Mouse (Mus musculus): ENCODE measurements around the gene AC124502.3. TPM values are rescaled to one million over a fixed set of nuclear protein-coding genes. Genes with fewer than 3 reads are reported as not detected.

AC124502.3 gene
- polyA plus RNA-seq, 1 experiment from 2014 or later, result 1.5 TPM

GRCm38 (mm10) chr19:5021416-5021815 is 17.3 kb upstream of the AC124502.3 start:
- H3K4me3 ChIP-seq (ENCODE audit: low read length), result no peak overlapping the region
- no peaks in the 10 kb centered on the region for H3K9me3 ChIP-seq (ENCODE audit: control insufficient read depth, low read length)
- no peak overlapping the region for H3K27ac ChIP-seq (ENCODE audit: low read length)
- ATAC-seq, result no peak
- WGBS, result 85% methylated on average over 2 of the region's 2 CpGs
- H3K4me1 ChIP-seq (ENCODE audit: control insufficient read depth, insufficient read depth, low read length), result peaks cover 8% of the 10 kb centered on the region
- H3K36me3 ChIP-seq (ENCODE audit: control insufficient read depth, insufficient read depth, low read length), result no peaks in the 10 kb centered on the region
- no peak overlapping the region for H3K4me2 ChIP-seq (ENCODE audit: low read depth, low read length)
- no peaks in the 10 kb centered on the region for H3K27me3 ChIP-seq (replicated peaks; ENCODE audit: control insufficient read depth, insufficient read depth, low read length)
- H3K9ac ChIP-seq (ENCODE audit: low read depth, low read length), result no peak overlapping the region

- Histone ChIP-seq H3K27ac (ENCODE audit: low read length) (peak within 1 kb of the TSS; percentile 89), H3K4me1 (ENCODE audit: control insufficient read depth, insufficient read depth, low read length) (0 out of 2 replicates have a peak, but pooled peaks cover 5% of the 10 kb centered on the region), H3K9ac (ENCODE audit: low read depth, low read length) (peak within 1 kb of the TSS; percentile 80), H3K9me3 (ENCODE audit: control insufficient read depth, low read length) (no peaks in the 10 kb centered on the region), H3K36me3 (ENCODE audit: control insufficient read depth, insufficient read depth, low read length) (no peaks in the 10 kb centered on the region), H3K27me3 (replicated peaks; ENCODE audit: control insufficient read depth, insufficient read depth, low read length) (no peaks in the 10 kb centered on the region), H3K4me2 (ENCODE audit: low read depth, low read length) (peak within 1 kb of the TSS; percentile 89), H3K4me3 (ENCODE audit: low read length) (peak within 1 kb of the TSS; percentile 79)
- under 1% methylated on average over 62 of the region's 62 CpGs for WGBS
- peak; percentile 98 for ATAC-seq
Observed at GRCm38 (mm10) chr19:5023621-5024479, 14.8 kb upstream of the AC124502.3 start, which contains the start of gene Slc29a2. Slc29a2 (plus strand) TSS chr19:5023860.

- Histone ChIP-seq H3K4me3 (ENCODE audit: low read length) (no peak overlapping the region), H3K9ac (ENCODE audit: low read depth, low read length) (no peak overlapping the region), H3K9me3 (ENCODE audit: control insufficient read depth, low read length) (no peaks in the 10 kb centered on the region), H3K36me3 (ENCODE audit: control insufficient read depth, insufficient read depth, low read length) (no peaks in the 10 kb centered on the region), H3K27ac (ENCODE audit: low read length) (no peak overlapping the region), H3K27me3 (replicated peaks; ENCODE audit: control insufficient read depth, insufficient read depth, low read length) (no peaks in the 10 kb centered on the region), H3K4me1 (ENCODE audit: control insufficient read depth, insufficient read depth, low read length) (0 out of 2 replicates have a peak, but pooled peaks cover 5% of the 10 kb centered on the region), H3K4me2 (ENCODE audit: low read depth, low read length) (no peak overlapping the region)
- no peak for ATAC-seq
- WGBS, result 90% methylated on average over 8 of the region's 8 CpGs
Observed at GRCm38 (mm10) chr19:5026111-5026510, 12.6 kb upstream of the AC124502.3 start.

GRCm38 (mm10) chr19:5032686-5033085 is 6.0 kb upstream of the AC124502.3 start:
- H3K27me3 ChIP-seq (replicated peaks; ENCODE audit: control insufficient read depth, insufficient read depth, low read length), result no peaks in the 10 kb centered on the region
- H3K9ac ChIP-seq (ENCODE audit: low read depth, low read length), result no peak overlapping the region
- H3K4me1 ChIP-seq (ENCODE audit: control insufficient read depth, insufficient read depth, low read length), result no peaks in the 10 kb centered on the region
- H3K4me2 ChIP-seq (ENCODE audit: low read depth, low read length), result no peak overlapping the region
- H3K4me3 ChIP-seq (ENCODE audit: low read length), result no peak overlapping the region
- H3K9me3 ChIP-seq (ENCODE audit: control insufficient read depth, low read length), result no peaks in the 10 kb centered on the region
- 82% methylated on average over 3 of the region's 3 CpGs for WGBS
- no peak for ATAC-seq
- no peaks in the 10 kb centered on the region for H3K36me3 ChIP-seq (ENCODE audit: control insufficient read depth, insufficient read depth, low read length)
- H3K27ac ChIP-seq (ENCODE audit: low read length), result no peak overlapping the region

- H3K4me3 ChIP-seq (ENCODE audit: low read length), result no peak overlapping the region
- H3K4me2 ChIP-seq (ENCODE audit: low read depth, low read length), result no peak overlapping the region
- H3K4me1 ChIP-seq (ENCODE audit: control insufficient read depth, insufficient read depth, low read length), result peaks cover 18% of the 10 kb centered on the region
- 74% methylated on average over 4 of the region's 4 CpGs for WGBS
- no peak for ATAC-seq
- H3K27me3 ChIP-seq (replicated peaks; ENCODE audit: control insufficient read depth, insufficient read depth, low read length), result no peaks in the 10 kb centered on the region
- no peaks in the 10 kb centered on the region for H3K36me3 ChIP-seq (ENCODE audit: control insufficient read depth, insufficient read depth, low read length)
- H3K27ac ChIP-seq (ENCODE audit: low read length), result no peak overlapping the region
- no peaks in the 10 kb centered on the region for H3K9me3 ChIP-seq (ENCODE audit: control insufficient read depth, low read length)
- no peak overlapping the region for H3K9ac ChIP-seq (ENCODE audit: low read depth, low read length)
Observed at GRCm38 (mm10) chr19:5036577-5036976, 2.1 kb upstream of the AC124502.3 start.

GRCm38 (mm10) chr19:5037678-5038571 is 766 bp upstream of the AC124502.3 start:
- H3K4me3 ChIP-seq (ENCODE audit: low read length), result peak overlapping the region; percentile 80
- H3K4me1 ChIP-seq (ENCODE audit: control insufficient read depth, insufficient read depth, low read length), result peaks cover 27% of the 10 kb centered on the region
- H3K9ac ChIP-seq (ENCODE audit: low read depth, low read length), result peak overlapping the region; percentile 91
- no peaks in the 10 kb centered on the region for H3K9me3 ChIP-seq (ENCODE audit: control insufficient read depth, low read length)
- ATAC-seq, result peak; percentile 49
- peak overlapping the region; percentile 68 for H3K27ac ChIP-seq (ENCODE audit: low read length)
- no peaks in the 10 kb centered on the region for H3K36me3 ChIP-seq (ENCODE audit: control insufficient read depth, insufficient read depth, low read length)
- WGBS, result 3% methylated on average over 32 of the region's 32 CpGs
- peak overlapping the region; percentile 98 for H3K4me2 ChIP-seq (ENCODE audit: low read depth, low read length)
- H3K27me3 ChIP-seq (replicated peaks; ENCODE audit: control insufficient read depth, insufficient read depth, low read length), result no peaks in the 10 kb centered on the region

GRCm38 (mm10) chr19:5039301-5040114 is 817 bp downstream of the AC124502.3 start:
- peak; percentile 12; the same call in 1 of the 2 replicates for ATAC-seq
- peak overlapping the region; percentile 80 for H3K4me3 ChIP-seq (ENCODE audit: low read length)
- no peaks in the 10 kb centered on the region for H3K9me3 ChIP-seq (ENCODE audit: control insufficient read depth, low read length)
- H3K27ac ChIP-seq (ENCODE audit: low read length), result peak overlapping the region; percentile 68
- H3K36me3 ChIP-seq (ENCODE audit: control insufficient read depth, insufficient read depth, low read length), result no peaks in the 10 kb centered on the region
- WGBS, result 10% methylated on average over 41 of the region's 41 CpGs
- peaks cover 27% of the 10 kb centered on the region for H3K4me1 ChIP-seq (ENCODE audit: control insufficient read depth, insufficient read depth, low read length)
- no peaks in the 10 kb centered on the region for H3K27me3 ChIP-seq (replicated peaks; ENCODE audit: control insufficient read depth, insufficient read depth, low read length)
- H3K4me2 ChIP-seq (ENCODE audit: low read depth, low read length), result peak overlapping the region; percentile 98
- peak overlapping the region; percentile 91 for H3K9ac ChIP-seq (ENCODE audit: low read depth, low read length)

GRCm38 (mm10) chr19:5040862-5041523 is 2.3 kb downstream of the AC124502.3 start, which contains the start of gene Brms1:
Brms1 (plus strand) TSS chr19:5041354.
- peaks cover 27% of the 10 kb centered on the region for H3K4me1 ChIP-seq (ENCODE audit: control insufficient read depth, insufficient read depth, low read length)
- peak within 1 kb of the TSS; percentile 74 for H3K27ac ChIP-seq (ENCODE audit: low read length)
- ATAC-seq, result peak; percentile 82
- H3K27me3 ChIP-seq (replicated peaks; ENCODE audit: control insufficient read depth, insufficient read depth, low read length), result no peaks in the 10 kb centered on the region
- H3K36me3 ChIP-seq (ENCODE audit: control insufficient read depth, insufficient read depth, low read length), result no peaks in the 10 kb centered on the region
- peak within 1 kb of the TSS; percentile 83 for H3K4me3 ChIP-seq (ENCODE audit: low read length)
- 3% methylated on average over 40 of the region's 40 CpGs for WGBS
- peak within 1 kb of the TSS; percentile 91 for H3K9ac ChIP-seq (ENCODE audit: low read depth, low read length)
- H3K9me3 ChIP-seq (ENCODE audit: control insufficient read depth, low read length), result no peaks in the 10 kb centered on the region
- peak within 1 kb of the TSS; percentile 98 for H3K4me2 ChIP-seq (ENCODE audit: low read depth, low read length)
